Mouse (Mus musculus): ENCODE data around the gene Phox2a. TPM values are rescaled to one million over a fixed set of nuclear protein-coding genes. Genes with fewer than 3 reads are reported as not detected.
A peak's percentile ranks its signal among the peaks of the same experiment; 100 is the strongest.

Phox2a gene
- total RNA-seq (2014; fragmentation: Nextera tagmentation) = not detected in 2 replicates
- not detected in 2 replicates for total RNA-seq (2017)

DNA sequence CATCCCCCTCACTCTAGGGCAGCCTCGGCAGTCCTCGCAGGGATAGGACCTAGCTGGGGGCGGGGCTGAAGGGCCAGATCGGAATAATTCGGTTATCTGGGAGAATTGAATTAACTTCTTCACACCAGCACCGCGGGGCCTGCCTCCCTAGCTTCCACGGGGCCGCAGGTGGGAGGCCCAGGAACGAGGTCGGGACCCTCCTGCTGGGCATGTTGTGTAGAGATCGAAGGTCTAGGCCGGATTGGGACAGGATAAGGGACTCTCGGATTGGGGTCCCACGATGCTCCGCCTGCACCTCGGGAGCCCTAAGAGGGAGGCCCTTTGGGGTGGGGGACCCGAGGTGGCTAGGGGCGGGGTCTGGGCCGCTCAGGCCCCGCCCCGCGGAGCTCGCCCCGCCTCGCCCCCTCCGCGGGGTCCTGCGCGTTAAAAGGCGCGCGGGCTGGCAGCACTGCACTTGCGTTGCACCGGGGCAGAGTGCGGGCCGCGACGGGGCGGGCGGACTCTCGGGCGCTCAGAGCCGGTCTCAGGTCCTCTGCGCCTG lies at the start of gene Phox2a:
TSS of gene Phox2a (plus strand) at position 453 of the 541 bp plus-strand sequence.
- no peak for ATAC-seq (replicated peaks; ENCODE audit: poor library complexity, severe bottlenecking)

DNA sequence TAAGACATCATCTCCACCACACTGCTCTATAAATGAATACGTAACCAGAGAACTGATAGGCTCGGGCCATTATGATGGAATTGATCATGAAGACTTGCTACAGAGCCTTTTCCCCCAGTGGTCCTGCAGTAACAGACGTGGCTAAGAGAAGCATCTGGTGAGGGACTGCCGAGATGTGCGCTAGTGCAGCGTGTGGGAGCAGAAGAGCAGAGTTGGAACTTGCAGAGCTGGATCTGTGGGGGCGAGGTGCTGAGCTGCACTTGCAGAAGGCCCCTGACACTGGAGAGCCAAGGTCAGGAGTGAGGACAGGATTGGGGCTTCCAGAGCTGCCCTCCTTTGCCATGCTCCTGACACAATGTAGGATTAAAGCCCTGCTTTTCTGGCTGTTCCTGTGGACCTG lies 48.1 kb upstream of the Phox2a start:
- ATAC-seq (replicated peaks; ENCODE audit: poor library complexity, severe bottlenecking) = no peak

DNA sequence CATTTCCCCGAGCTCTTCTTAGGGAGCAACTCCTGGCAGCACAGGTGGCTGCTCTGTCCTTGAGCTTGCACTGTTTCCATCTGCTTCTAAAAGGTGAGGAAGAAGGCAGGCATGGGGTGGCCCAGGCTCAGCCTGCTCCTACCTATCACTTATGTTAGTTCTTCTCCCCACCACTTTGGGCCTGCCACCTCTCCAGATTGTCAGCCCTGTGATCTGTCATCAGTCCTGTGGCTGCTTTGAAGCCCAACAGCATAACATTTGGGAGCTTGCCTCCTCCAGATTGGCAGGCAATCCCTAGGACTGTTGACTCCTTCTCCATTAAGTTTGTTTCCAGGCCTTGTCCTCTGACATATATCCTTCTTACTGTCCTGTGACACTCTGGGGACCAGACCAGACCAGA lies 46.5 kb upstream of the Phox2a start:
- ATAC-seq (replicated peaks; ENCODE audit: poor library complexity, severe bottlenecking) = no peak

DNA sequence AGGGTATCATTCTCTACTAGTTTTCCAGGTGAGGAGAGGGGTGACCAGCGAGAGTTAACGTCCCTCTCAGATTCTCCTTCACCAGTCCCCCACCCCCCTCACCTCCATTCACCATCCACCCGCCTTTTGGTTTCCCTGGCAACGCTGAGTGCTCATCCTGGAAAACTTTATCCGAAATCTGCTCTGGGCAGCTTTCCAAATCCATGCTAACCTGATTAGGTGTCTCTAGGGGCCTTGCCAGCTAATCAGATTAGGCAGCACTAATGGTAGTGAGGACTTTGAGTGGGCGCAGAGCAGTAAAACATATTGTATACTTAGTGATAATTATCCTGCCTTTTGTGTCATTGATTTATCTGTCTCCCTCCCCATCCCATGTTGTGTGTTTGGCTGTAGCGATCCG lies 45.4 kb upstream of the Phox2a start:
- no peak for ATAC-seq (replicated peaks; ENCODE audit: poor library complexity, severe bottlenecking)

DNA sequence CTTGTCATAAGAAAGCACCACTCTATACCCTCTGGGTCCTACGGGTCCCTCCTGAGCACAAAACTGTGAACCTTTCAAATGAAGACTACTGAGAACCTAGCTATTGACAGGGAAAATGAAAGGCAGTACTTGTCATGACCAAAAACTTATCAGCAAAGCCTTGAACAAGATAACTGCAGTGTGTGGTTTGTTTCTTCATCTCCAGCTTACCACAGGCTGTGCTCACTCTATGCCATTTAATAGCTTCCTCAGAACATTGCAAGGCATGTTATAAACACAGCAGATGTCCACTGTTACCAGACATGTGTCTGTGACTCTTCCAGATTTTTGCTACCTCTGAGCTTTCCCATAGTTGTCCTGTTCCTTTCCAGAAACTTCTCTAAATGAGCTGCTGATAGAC lies 41.1 kb upstream of the Phox2a start:
- ATAC-seq (replicated peaks; ENCODE audit: poor library complexity, severe bottlenecking) = peak; percentile 30; the same call in 1 of the 2 replicates

DNA sequence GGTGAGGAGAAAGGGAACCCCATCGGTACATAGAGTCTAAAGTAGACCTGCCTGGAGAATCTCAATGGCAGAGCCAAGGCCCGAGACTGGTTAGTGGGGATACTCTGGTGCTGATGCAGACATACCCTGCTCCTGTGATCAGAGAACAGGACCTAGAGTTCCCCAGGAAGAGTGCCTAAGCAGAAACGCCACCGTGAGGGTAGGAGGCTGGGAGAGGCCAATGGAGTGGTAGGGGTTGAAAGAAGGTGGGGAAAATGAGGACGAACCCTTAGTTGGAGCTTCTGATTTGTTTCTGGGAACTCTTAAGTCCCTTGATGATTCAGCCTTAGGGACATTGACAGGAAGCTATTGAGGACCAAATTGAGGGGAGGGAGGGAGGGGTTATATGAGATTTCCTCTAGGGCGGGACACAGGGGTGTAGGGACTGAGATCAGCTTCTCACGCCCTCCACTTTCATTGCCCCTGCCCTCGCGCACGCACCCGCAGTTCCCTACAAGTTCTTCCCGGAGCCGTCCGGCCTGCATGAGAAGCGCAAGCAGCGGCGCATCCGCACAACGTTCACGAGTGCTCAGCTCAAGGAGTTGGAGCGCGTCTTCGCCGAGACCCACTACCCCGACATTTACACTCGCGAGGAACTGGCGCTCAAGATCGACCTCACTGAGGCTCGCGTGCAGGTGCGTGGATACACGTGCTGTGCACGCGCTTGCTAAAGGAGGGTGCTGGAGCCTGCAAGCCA lies 2.4 kb downstream of the Phox2a start:
- ATAC-seq (replicated peaks; ENCODE audit: poor library complexity, severe bottlenecking) = no peak

DNA sequence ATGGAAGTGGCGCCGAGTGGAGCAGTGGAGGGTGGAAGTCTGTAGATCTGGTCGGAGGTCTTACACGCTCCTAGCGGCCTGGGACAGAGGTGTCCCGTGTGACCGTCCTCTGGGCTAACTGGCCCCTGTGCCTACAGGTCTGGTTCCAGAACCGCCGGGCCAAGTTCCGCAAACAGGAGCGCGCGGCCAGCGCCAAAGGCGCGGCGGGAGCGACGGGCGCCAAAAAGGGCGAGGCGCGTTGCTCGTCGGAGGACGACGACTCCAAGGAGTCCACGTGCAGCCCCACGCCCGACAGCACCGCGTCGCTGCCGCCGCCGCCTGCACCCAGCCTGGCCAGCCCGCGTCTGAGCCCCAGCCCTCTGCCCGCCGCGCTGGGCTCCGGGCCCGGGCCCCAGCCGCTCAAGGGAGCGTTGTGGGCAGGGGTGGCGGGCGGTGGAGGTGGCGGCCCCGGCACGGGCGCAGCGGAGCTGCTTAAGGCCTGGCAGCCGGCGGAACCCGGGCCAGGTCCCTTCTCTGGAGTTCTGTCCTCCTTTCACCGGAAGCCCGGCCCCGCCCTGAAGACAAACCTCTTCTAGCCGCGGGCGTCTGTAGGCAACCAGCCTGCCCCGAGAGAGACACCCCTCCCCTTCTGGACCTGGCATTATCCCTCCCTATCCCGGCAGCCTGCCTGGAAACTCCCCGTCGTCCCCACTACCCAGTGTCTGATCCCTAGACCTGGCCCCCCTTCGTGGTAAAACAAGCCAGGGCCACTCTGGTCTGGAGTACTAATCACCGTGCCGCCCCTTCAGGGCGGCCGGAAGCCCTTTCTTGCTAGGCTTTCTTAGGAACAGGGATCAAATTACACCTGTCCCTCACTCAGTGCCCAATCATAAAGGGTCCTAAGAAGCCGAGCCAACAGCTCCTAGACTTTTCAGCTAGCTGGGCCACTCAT lies 3.7 kb downstream of the Phox2a start:
- peak; percentile 60 for ATAC-seq (replicated peaks; ENCODE audit: poor library complexity, severe bottlenecking)

DNA sequence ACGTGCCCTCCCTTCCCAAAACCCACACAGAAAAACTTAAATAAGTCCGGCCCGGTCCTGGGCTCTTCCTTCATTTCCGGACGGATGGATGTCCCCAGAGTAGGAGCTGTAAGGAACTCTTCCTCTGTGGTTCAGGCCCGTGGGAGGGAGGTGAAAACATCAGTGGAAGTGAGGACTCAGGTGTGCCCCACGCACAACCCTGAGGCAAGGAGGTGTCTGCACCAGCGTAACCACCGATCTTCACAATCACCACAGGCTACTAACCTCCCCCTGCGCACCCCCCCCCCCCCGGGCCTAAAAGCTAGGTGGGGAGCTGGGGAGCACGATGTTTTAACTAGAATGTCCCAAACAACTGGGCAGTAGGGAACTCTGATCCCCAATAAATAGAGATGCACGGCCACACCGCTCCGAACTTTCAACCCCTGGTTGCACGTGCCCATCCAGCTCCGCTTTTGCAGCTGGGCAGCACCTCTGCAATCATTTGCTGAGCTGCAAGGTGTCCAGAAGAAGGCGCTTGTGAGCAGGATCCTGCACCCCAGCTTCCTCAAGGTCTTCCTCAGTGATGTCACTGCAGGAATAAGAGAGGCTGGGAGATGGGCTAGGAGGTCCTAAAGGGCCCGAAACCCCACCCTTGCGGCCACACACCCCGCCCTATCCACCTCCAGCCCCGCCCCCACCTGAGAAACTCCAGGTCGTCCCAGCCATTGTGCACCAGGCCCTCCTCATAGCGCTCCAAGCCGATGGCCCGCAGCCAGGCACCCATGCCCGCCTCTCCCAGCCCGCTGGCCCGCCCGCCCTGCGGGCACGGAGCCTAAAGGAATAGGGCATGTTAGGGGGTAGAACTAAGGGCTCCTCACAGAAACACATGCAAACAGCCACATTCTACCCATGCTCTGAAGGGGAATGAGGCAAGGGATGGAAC lies 5.0 kb downstream of the Phox2a start:
- ATAC-seq (replicated peaks; ENCODE audit: poor library complexity, severe bottlenecking) = no peak

DNA sequence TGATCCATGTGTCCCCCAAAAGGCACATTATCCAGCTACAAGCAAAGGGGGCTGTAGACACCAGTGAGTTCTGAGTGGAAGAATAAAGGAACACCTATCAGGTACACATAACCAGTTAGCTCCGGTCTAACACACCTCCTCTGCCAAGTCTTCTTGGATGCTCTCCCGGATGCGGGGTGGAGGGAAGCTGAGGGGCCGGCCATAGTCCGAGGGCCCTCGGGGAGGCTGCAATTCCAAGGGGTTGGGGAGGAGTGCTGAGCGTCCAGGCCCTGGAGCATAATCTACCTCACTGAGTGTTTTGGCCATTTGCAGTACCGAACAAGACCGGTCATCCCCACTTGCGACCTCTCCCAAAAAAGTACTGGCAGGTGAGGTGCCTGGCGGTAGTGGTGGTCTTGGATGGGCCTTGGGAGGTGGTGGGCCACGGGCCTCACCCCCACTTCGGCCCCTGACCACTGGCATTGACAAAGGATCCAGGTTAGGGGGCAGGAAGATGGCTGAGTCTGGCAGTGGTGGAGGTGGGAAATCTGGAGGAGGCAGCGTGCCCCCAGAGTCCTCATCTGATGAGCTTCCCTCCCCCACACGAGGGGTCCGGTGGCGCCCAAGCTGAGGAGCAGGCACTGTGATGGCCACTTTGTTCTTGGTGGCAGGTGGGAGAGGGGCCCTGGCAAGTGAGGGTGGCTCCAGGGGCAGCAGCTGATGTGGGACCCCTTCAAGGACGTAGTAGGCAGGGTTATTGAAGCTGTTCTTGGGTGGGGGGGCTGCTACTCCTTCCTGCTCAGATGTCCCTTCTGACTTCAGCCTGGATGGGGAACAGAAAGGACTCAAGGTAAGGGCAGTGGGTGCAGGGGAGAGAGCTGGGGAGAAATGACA lies 5.9 kb downstream of the Phox2a start:
- no peak for ATAC-seq (replicated peaks; ENCODE audit: poor library complexity, severe bottlenecking)

DNA sequence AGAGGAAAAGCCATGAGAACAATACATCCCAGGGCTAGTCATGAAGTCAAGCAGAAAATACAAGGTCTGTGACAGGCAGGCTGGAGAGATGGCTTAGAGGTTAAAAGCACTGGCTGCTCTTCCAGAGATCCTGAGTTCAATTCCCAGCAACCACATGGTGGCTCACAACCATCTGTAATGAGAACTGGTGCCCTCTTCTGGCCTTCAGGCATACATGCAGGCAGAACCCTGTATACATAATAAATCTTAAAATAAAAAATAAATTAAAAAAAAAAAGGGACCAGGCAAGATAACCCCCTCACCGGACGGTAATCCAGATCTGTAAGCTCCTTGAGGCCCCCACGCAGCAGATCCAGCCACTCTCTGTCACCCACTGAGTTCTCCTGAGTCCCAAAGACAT lies 12.3 kb downstream of the Phox2a start:
- no peak for ATAC-seq (replicated peaks; ENCODE audit: poor library complexity, severe bottlenecking)

DNA sequence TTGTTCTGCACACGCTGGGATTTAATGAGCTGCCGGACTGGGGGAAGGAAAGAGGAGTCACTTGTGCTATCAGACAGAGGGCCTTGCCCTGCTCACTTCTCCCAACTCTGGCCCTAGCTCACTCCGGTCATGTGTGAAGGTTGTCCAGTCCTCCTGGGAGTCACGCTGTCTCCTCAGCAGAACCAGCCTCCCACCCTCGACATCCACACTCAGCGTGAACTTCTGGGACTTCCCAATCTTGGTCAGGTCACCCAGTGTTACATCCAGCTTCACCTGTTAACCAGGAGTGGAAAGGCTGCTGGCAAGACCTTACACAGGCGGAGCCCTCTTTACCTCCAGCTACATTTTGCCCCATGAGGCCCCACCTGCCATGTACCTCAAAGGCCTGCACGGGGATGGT lies 13.3 kb downstream of the Phox2a start:
- ATAC-seq (replicated peaks; ENCODE audit: poor library complexity, severe bottlenecking) = no peak

DNA sequence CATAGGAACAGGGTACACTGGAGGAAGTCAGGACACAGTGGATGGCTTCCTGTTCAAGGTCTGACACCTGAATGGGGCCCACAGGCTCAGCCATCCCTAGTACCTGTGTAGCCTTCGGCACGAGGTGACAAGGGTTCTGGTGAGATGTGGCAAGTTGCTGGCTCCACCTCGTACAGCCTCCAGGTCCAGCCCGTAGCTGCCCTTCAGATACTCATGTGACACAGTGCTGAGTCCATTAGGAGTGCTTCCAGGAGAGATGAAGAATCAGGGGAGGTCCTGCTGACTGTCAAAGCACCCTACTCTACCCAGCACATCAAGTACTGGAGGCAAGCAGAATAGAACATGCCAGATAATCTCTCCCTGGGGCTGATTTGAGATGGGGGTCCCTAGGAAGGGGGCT lies 14.3 kb downstream of the Phox2a start:
- no peak for ATAC-seq (replicated peaks; ENCODE audit: poor library complexity, severe bottlenecking)

DNA sequence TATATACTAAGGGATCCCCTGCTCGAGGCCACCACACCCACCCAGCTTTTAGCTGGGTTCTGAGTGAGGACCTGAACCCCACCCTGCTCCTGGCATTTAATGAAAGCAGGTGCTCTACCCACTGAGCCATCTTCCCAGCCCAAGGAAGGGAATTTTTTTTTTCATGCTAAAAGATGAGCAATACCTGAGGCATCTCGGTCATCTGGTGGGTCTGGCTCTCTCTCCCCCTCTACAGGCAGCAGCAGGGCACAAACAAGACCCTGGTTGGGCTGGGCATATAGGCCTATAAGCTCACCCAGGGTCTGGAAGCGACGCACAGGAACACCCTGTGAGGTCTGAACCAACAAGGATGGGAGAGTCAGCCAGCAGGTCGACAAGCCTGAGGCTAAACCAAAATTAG lies 15.2 kb downstream of the Phox2a start:
- ATAC-seq (replicated peaks; ENCODE audit: poor library complexity, severe bottlenecking) = no peak

DNA sequence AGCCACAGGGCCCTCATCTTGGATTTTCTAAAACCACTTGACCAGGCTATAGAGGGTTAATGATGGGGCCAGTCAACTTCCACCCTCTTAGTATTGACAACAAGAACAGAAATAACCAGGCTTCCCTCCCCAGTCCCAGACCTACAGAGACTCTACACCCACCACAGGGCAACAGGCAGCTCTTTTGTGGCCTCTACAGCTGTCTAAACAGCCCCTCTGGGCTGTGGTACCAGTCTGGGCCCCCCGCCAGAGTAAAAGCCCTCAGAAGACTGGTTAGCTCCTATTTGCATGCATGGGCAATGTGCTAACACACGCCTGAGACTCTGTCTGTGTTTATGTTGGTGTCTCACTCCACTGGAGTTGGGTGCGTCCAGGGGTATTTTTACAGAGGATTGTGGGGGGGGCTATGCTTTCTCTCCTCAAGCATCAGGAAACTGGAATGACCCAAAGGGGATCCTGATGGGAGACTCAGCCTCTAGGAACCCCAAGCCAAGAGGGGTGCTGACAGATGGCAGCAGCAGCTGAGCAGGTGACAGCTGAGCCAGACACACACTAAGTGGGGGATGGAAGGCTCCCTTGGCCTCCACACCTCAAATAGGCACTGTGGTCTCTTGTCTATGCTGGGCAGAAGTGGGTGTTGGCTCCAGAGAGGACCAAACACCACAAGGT lies 15.9 kb downstream of the Phox2a start:
- ATAC-seq (replicated peaks; ENCODE audit: poor library complexity, severe bottlenecking) = no peak

DNA sequence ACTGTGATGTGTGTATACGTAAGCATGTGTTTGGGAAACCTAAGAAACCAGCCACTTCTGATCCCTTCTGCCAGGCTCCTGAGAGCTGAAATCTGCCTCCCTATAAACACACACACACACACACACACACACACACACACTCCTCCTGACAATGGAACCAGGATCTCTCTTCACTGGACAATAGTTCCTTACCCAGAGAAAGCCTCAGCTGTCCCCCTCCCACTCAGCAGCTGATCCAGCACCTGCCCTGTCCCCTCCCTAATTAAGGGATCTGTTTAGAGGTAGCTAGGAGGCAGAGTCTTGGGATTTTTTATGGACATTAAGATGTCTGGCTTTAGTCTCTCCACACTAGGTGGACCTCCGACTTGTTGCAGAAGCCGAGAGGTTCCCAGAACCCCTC lies 16.8 kb downstream of the Phox2a start:
- no peak for ATAC-seq (replicated peaks; ENCODE audit: poor library complexity, severe bottlenecking)

DNA sequence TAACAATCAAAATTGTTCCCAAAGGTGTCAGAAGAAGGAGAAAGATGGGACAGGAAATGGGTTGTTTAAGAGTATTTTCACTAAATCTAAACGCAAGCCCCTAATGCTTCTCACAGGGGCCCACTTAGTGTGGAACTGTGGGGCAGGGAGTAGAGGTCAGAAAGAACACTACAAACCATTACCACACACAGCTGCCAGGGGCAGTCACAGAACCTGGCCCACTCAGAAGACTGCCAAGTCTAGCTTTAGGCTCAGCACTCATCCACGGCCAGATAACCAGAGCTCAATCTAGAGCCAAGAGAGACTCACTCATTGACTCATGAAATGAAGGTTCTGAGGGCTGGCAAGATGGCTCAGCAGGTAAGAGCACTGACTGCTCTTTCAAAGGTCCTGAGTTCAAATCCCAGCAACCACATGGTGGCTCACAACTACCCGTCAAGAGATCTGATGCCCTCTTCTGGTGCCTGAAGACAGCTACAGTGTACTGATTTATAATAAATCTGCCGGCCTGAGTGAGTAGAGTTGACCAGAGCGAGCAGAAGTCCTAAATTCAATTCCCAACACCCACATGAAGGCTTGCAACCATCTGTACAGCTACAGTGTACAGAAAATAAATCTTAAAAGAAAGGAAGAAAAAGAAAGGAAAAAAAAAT lies 17.5 kb downstream of the Phox2a start:
- ATAC-seq (replicated peaks; ENCODE audit: poor library complexity, severe bottlenecking) = no peak

DNA sequence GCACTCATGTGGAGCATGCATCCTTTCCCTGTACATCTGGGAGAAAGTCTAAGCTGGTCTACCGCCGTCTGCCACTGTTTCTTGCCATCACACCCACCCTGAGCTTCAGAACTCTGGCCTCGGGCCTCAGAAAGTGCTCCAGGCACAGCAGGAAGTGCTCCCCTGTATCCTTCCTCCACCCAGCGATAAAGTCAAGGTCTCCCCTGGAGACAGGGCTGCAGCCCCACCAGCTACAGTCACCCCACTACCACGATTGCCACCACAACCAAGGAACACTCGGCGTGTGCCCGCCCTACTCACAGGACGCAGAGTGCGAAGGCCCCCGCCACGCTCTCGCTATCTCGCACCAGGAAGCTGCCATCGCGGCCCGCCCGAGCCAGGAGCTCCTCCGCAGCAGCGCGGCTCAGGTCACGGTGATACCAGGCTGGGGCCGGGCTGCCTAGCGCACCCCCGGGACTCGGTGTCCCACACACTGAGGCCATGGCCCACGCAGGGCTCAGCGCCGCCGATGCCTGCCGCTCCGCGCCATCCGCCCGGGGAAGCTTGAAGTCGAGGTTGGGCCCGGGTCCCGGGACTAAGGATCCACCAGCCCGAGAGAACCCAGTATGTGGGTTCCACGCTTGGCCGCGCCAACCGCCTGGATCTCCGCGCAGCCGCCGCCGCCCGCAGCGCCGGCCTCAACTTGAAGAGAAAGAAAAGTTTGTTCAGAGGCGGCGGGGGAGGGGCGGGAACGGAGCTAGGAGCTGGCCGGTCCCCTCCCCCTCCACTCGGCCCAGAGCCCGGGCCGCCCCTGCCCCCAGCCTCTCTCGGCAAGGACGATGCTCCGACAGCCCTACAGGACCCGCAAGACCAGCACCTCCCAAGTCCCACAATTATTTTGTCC lies 18.4 kb downstream of the Phox2a start:
- peak; percentile 48 for ATAC-seq (replicated peaks; ENCODE audit: poor library complexity, severe bottlenecking)
